Mouse (Mus musculus): ENCODE measurements around the gene Diexf. TPM values are rescaled to one million over a fixed set of nuclear protein-coding genes. Genes with fewer than 3 reads are reported as not detected.

The Diexf gene
- 10.6 and 10.9 TPM in 2 replicates for polyA plus RNA-seq (2014; fragmentation: Nextera tagmentation; extraction: Ambion mirVana)

DNA sequence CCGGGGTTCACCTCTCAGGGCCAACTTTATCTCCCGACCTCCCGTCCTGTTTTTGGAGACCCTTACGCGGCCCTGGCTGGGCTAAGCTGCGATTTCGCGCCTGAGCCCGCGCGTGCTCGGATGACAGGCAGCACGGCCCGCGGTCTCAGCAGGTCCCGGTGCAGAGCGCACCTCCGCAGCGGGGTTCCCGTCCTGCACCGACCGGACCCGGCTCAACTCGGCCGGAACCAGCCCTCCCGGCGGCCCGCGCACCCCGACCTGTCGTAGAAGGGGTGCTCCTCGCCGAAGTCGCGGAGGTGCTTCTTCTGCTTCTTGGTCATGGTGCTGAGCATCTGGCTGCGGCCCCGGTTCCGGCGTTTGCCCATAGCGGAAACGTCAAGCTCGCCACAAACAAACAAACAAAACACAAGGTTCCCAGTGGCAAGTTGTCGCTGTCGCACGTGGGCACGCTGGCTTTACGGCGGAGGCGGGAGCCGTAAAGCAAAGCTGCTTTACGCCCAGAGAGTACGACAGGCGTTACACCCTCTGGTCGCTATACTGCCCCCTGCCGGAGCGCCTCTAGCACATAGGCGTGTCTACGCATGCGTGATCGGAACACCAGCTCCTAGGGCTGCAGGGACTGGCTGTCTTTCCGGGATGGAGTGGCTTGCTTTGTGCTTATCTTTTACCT, at the start of gene Diexf:
Diexf (minus strand) TSS at position 487 of the 670 bp plus-strand sequence.
- peak; percentile 87 for ATAC-seq (ENCODE audit: insufficient number of reproducible peaks, insufficient read depth, low FRiP score, low read depth)
- no peaks in the 10 kb centered on the region for H3K27me3 ChIP-seq (ENCODE audit: control insufficient read depth, insufficient read depth, low read length)
- no peaks in the 10 kb centered on the region for H3K9me3 ChIP-seq (ENCODE audit: control insufficient read depth, low read depth, low read length)
- H3K4me2 ChIP-seq (replicated peaks; ENCODE audit: low read depth, low read length), result peak within 1 kb of the TSS; percentile 47
- H3K4me3 ChIP-seq (ENCODE audit: low read depth, low read length), result peak within 1 kb of the TSS; percentile 96
- peak within 1 kb of the TSS; percentile 45; the same call in 1 of the 2 replicates for H3K27ac ChIP-seq (ENCODE audit: low read length)
- under 1% methylated on average over 61 of the region's 61 CpGs for WGBS
- H3K4me1 ChIP-seq (ENCODE audit: control insufficient read depth, insufficient read depth, low read length), result peaks cover 6% of the 10 kb centered on the region
- H3K36me3 ChIP-seq (ENCODE audit: control insufficient read depth, insufficient read depth, low read length), result peaks cover 8% of the 10 kb centered on the region; the same call in 1 of the 2 replicates
- peak within 1 kb of the TSS; percentile 76 for H3K9ac ChIP-seq (replicated peaks; ENCODE audit: low read depth, low read length)

DNA sequence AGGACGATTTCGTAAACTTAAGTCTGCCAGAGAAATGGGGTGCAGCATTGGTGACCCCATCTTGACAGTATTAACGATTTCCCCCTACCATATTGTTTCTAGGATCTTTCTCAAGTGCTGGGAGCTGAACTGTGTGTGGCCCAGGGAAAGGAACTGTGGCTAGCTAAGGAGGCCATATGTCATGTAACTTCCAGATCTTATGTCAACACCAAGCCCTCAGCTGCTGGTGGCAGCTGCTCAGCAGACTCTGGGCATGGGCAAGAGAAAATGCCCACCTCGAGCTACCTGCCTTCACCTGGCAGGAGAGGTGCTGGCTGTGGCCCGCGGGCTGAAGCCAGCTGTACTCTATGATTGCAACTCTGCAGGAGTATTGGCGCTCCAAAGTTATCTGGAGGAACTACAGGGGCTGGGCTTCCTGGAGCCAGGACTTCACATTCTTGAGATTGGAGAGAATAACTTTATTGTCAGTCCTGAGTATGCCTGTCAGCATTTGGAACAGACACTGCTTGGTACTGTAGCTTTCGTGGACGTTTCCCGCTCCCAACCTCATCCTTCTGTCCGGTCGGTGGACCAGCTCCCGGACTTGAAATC, 44.2 kb upstream of the Diexf start:
- Histone ChIP-seq H3K4me1 (ENCODE audit: control insufficient read depth, insufficient read depth, low read length) (peaks cover 22% of the 10 kb centered on the region), H3K9me3 (ENCODE audit: control insufficient read depth, low read depth, low read length) (no peaks in the 10 kb centered on the region), H3K27me3 (ENCODE audit: control insufficient read depth, insufficient read depth, low read length) (no peaks in the 10 kb centered on the region), H3K36me3 (ENCODE audit: control insufficient read depth, insufficient read depth, low read length) (no peaks in the 10 kb centered on the region), H3K4me3 (ENCODE audit: low read depth, low read length) (peak overlapping the region; percentile 77; the same call in 1 of the 2 replicates), H3K4me2 (replicated peaks; ENCODE audit: low read depth, low read length) (peak overlapping the region; percentile 60), H3K27ac (ENCODE audit: low read length) (peak overlapping the region; percentile 84), H3K9ac (replicated peaks; ENCODE audit: low read depth, low read length) (peak overlapping the region; percentile 80; the same call in 1 of the 2 replicates)
- no peak for ATAC-seq (ENCODE audit: insufficient number of reproducible peaks, insufficient read depth, low FRiP score, low read depth)
- WGBS, result 77% methylated on average over 13 of the region's 13 CpGs

DNA sequence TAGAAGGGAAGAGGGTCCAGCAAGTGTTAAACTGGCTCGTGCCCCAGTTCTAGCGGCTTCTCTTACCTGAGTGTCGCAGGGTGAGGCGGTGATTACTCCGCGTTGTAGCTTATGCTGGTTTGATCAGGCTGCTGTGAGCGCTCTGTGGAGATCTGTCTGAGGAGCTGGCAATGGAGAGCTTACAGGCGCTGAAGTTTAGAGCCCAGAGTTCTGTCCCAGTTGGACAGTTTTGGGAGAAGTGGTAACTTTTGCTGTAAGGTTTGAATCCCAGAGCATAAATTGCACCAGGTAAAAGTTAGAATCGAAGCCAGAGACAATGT, 43.7 kb upstream of the Diexf start:
- Histone ChIP-seq H3K27me3 (ENCODE audit: control insufficient read depth, insufficient read depth, low read length) (no peaks in the 10 kb centered on the region), H3K4me1 (ENCODE audit: control insufficient read depth, insufficient read depth, low read length) (peaks cover 24% of the 10 kb centered on the region), H3K4me2 (replicated peaks; ENCODE audit: low read depth, low read length) (peak overlapping the region; percentile 60), H3K9ac (replicated peaks; ENCODE audit: low read depth, low read length) (peak overlapping the region; percentile 80), H3K9me3 (ENCODE audit: control insufficient read depth, low read depth, low read length) (no peaks in the 10 kb centered on the region), H3K4me3 (ENCODE audit: low read depth, low read length) (peak overlapping the region; percentile 77), H3K36me3 (ENCODE audit: control insufficient read depth, insufficient read depth, low read length) (no peaks in the 10 kb centered on the region), H3K27ac (ENCODE audit: low read length) (peak overlapping the region; percentile 84)
- ATAC-seq (ENCODE audit: insufficient number of reproducible peaks, insufficient read depth, low FRiP score, low read depth), result no peak
- 13% methylated on average over 9 of the region's 9 CpGs for WGBS

DNA sequence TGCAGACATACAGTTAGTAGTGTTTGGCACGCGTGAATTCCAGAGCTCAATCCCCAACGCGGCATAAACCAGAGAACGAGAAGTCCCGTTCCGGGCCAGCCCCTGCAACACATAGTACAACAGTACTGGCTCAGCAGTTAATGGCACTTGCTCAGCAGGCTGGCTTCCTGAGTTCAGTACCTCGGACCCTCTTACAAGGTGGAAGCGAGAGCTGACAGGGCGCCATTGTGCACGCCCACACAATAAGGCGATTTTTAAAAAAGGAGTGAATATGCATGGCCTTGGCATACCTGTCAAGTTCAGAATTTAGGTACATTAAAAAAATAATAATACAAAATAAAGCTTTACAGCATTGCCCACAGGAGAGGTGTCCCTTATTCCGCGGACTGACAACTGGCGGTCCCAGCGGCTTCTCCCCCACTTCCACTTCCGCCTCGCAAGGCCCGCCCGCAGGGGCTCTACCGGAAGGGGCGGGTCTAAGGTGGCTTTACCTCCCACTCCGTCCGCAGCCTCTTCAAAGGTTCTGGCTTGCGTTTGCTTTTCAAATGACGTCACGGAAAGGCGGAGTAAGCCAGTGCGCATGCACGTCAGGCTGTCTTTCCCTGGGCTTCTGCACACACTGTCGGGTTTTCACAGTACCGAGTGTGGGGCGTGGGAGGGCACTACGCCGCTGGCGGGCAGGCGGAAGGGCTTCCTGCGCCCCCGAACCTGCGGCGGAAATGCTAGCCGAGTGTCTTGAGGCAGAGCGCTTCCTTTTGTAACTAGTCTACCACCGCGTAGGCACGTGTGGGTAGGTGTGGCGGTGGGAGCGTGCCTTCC, 43.1 kb upstream of the Diexf start:
- Histone ChIP-seq H3K4me2 (replicated peaks; ENCODE audit: low read depth, low read length) (peak overlapping the region; percentile 80), H3K4me3 (ENCODE audit: low read depth, low read length) (peak overlapping the region; percentile 77), H3K4me1 (ENCODE audit: control insufficient read depth, insufficient read depth, low read length) (peaks cover 24% of the 10 kb centered on the region), H3K27ac (ENCODE audit: low read length) (peak overlapping the region; percentile 84), H3K9me3 (ENCODE audit: control insufficient read depth, low read depth, low read length) (no peaks in the 10 kb centered on the region), H3K27me3 (ENCODE audit: control insufficient read depth, insufficient read depth, low read length) (no peaks in the 10 kb centered on the region), H3K36me3 (ENCODE audit: control insufficient read depth, insufficient read depth, low read length) (no peaks in the 10 kb centered on the region), H3K9ac (replicated peaks; ENCODE audit: low read depth, low read length) (peak overlapping the region; percentile 80)
- WGBS, result under 1% methylated on average over 48 of the region's 48 CpGs
- peak; percentile 99 for ATAC-seq (ENCODE audit: insufficient number of reproducible peaks, insufficient read depth, low FRiP score, low read depth)

DNA sequence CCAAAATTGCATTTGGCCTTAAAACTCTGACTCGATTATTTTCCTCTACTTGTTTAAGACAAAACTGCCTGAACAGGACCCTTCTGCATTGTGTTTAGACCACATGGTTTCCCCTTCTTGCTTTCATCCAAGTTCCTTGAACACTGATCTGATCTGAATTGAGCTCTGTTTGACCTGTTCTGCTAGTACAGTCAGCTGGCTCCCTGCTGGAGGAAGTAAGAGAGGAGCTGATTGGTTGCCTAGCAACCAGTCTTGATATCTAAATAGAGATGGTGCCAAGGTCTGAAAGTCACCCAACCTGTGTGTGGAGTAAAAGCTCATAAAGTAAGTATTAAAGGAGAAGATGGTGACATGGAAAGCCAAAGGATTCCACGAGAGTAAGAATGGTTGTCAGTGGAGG, 39.8 kb upstream of the Diexf start:
- H3K27me3 ChIP-seq (ENCODE audit: control insufficient read depth, insufficient read depth, low read length), result no peaks in the 10 kb centered on the region

DNA sequence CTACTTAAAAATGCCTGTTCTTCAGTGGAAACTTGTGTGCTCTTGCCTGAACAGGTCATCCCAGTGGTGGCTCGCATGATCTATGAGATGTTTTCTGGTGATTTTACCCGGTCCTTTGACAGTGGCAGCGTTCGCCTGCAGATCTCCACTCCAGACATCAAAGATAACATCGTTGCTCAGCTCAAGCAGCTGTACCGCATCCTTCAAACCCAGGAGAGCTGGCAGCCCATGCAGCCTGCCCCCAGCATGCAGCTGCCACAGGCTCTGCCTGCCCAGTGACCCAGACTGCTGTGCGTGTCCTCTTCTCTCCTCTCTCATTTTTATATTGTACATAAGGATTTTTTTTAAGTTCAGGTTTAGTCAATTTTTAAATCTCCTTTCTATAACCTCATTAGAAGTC, 39.2 kb upstream of the Diexf start:
- Histone ChIP-seq H3K27me3 (ENCODE audit: control insufficient read depth, insufficient read depth, low read length) (no peaks in the 10 kb centered on the region), H3K27ac (ENCODE audit: low read length) (no peak overlapping the region), H3K36me3 (ENCODE audit: control insufficient read depth, insufficient read depth, low read length) (no peaks in the 10 kb centered on the region; the same call in 1 of the 2 replicates), H3K4me2 (replicated peaks; ENCODE audit: low read depth, low read length) (no peak overlapping the region), H3K4me1 (ENCODE audit: control insufficient read depth, insufficient read depth, low read length) (peaks cover 19% of the 10 kb centered on the region), H3K9me3 (ENCODE audit: control insufficient read depth, low read depth, low read length) (no peaks in the 10 kb centered on the region), H3K9ac (replicated peaks; ENCODE audit: low read depth, low read length) (no peak overlapping the region), H3K4me3 (ENCODE audit: low read depth, low read length) (no peak overlapping the region)
- 76% methylated on average over 7 of the region's 7 CpGs for WGBS
- ATAC-seq (ENCODE audit: insufficient number of reproducible peaks, insufficient read depth, low FRiP score, low read depth), result no peak

More for the DNA sequence above, 39.8 kb upstream of the Diexf start:
- Histone ChIP-seq H3K9me3 (ENCODE audit: control insufficient read depth, low read depth, low read length) (no peaks in the 10 kb centered on the region), H3K27ac (ENCODE audit: low read length) (no peak overlapping the region), H3K4me1 (ENCODE audit: control insufficient read depth, insufficient read depth, low read length) (peaks cover 23% of the 10 kb centered on the region), H3K9ac (replicated peaks; ENCODE audit: low read depth, low read length) (no peak overlapping the region), H3K4me2 (replicated peaks; ENCODE audit: low read depth, low read length) (no peak overlapping the region), H3K4me3 (ENCODE audit: low read depth, low read length) (no peak overlapping the region), H3K36me3 (ENCODE audit: control insufficient read depth, insufficient read depth, low read length) (no peaks in the 10 kb centered on the region; the same call in 1 of the 2 replicates)
- ATAC-seq (ENCODE audit: insufficient number of reproducible peaks, insufficient read depth, low FRiP score, low read depth), result no peak
- WGBS, result 59% methylated on average over 2 of the region's 2 CpGs

DNA sequence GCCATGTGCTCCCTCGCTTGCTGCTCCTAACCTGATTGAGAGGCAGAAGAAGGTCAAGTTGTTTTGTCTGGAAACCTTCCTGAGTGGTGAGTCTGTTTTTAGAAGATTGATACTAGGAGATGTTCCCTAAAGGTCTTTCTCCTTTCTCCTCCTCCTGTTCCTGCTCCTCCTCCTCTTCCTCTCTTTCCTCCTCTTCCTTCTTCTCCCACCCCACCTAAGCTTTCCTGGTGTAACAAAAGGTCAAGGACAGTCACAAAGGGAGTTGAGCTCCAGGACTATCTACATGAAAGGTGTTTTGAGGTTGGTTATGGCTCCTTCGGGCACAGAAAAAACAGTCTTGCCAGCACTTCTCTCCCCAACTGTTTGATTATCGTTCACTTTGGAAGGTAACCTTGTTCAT, 37.7 kb upstream of the Diexf start, which contains the start of gene A130010J15Rik:
A130010J15Rik (plus strand) TSS at position 301 of the 400 bp plus-strand sequence.
- no peak within 1 kb of the TSS for H3K4me3 ChIP-seq (ENCODE audit: low read depth, low read length)
- H3K4me1 ChIP-seq (ENCODE audit: control insufficient read depth, insufficient read depth, low read length), result peaks cover 14% of the 10 kb centered on the region
- no peak within 1 kb of the TSS for H3K9ac ChIP-seq (replicated peaks; ENCODE audit: low read depth, low read length)
- ATAC-seq (ENCODE audit: insufficient number of reproducible peaks, insufficient read depth, low FRiP score, low read depth), result no peak
- H3K9me3 ChIP-seq (ENCODE audit: control insufficient read depth, low read depth, low read length), result no peaks in the 10 kb centered on the region
- WGBS, result 85% methylated on average over 3 of the region's 3 CpGs
- H3K36me3 ChIP-seq (ENCODE audit: control insufficient read depth, insufficient read depth, low read length), result no peaks in the 10 kb centered on the region; the same call in 1 of the 2 replicates
- no peak within 1 kb of the TSS for H3K27ac ChIP-seq (ENCODE audit: low read length)
- no peak within 1 kb of the TSS for H3K4me2 ChIP-seq (replicated peaks; ENCODE audit: low read depth, low read length)
- no peaks in the 10 kb centered on the region for H3K27me3 ChIP-seq (ENCODE audit: control insufficient read depth, insufficient read depth, low read length)
